Mouse (Mus musculus) gonadal fat pad, adult 2 months (tissue): ENCODE results near the gene Gprc5a. TPM values are rescaled to one million over a fixed set of nuclear protein-coding genes. Genes with fewer than 3 reads are reported as not detected.

Experiments used
- polyA plus RNA-seq: library from polyadenylated mRNA; depleted of rRNA; stranded (reverse); fragments of >200 nt; gene quantifications from 2 replicates; pipeline ENCODE4 v1.2.3, GENCODE M21; 2012; rRNA removed

Gene Gprc5a
- polyA plus RNA-seq, 1 experiment, result 2.8 TPM

Other genes with a start within 250 kb of the Gprc5a start
- gene Crebl2, start 235.5 kb upstream of the Gprc5a start, polyA plus RNA-seq, result 17.4 and 18.0 TPM in 2 replicates
- gene Gpr19, start 167.1 kb upstream of the Gprc5a start, polyA plus RNA-seq, result 7.1 and 8.5 TPM in 2 replicates
- 10.9 and 20.8 TPM in 2 replicates for gene Cdkn1b, start 145.2 kb upstream of the Gprc5a start, polyA plus RNA-seq
- gene Apold1, start 83.9 kb upstream of the Gprc5a start, polyA plus RNA-seq, result 2.6 and 2.7 TPM in 2 replicates
- gene Ddx47, start 54.0 kb upstream of the Gprc5a start, polyA plus RNA-seq, result 35.0 and 42.1 TPM in 2 replicates
- gene Gprc5d, start 52.6 kb downstream of the Gprc5a start, polyA plus RNA-seq, result 0.12 TPM in 1 of 2 replicates, not detected in the other
- 16.7 and 18.9 TPM in 2 replicates for gene Fam234b, start 132.3 kb downstream of the Gprc5a start, polyA plus RNA-seq
- gene Hebp1, start 132.4 kb downstream of the Gprc5a start, polyA plus RNA-seq, result 72.8 and 134 TPM in 2 replicates
- 34.3 and 36.9 TPM in 2 replicates for gene Gsg1, start 188.7 kb downstream of the Gprc5a start, polyA plus RNA-seq
- gene Pbp2, start 244.8 kb downstream of the Gprc5a start, polyA plus RNA-seq, result 0.61 and 1.1 TPM in 2 replicates